Mouse (Mus musculus): ENCODE data around the gene Iqcj.

Gene Iqcj

DNA sequence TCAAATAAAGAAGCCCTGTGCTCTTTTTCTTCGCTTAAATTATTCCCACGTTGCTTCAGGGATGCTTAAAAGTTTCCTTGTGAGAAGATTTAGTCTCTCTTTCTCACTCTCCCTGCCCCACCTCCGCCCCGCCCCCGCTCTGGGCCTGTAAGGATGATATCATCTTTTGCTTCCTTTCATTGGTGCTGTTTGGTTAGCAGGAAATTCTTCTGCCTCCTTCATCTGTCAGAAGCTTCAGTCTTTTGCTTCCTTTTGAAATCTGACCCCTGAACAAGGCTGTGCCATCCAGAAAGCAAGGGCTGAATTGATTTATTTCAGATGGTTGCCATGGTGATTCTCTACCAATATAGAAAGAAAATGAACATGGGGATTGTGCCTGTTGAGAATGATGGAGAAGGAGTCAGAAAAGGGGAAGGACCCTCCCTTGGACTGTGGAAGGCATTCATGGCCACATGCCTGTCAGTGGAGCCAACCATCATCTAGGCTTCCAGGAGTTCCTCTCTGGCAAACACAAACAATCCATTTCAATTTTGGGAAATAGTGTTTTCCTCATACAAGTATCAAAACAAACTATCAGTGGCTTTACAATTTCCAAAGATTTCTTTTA is 62.5 kb downstream of the Iqcj start:
- in situ Hi-C loops (cut with MseI, MboI) = no loop called here

DNA sequence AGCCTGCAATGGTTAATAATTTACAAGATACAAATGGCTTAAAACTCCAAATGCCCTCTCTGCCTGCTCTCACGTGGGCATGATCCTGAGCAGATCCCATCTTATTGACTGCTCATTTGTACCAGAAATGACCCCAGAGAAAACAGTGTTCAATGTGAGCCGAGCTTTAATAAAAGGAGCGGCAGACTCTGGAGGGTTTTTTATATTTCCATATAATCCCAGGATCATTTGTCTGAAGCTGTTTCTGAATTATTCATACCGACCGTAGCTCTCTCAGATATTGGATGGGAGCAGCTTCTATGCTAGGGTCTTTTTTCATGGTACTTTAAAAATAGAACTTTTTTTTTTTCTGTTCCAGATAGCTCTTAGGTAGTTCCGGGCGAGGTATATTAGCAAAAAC is 67.7 kb downstream of the Iqcj start:
- in situ Hi-C loops (cut with MseI, MboI) = no loop called here

DNA sequence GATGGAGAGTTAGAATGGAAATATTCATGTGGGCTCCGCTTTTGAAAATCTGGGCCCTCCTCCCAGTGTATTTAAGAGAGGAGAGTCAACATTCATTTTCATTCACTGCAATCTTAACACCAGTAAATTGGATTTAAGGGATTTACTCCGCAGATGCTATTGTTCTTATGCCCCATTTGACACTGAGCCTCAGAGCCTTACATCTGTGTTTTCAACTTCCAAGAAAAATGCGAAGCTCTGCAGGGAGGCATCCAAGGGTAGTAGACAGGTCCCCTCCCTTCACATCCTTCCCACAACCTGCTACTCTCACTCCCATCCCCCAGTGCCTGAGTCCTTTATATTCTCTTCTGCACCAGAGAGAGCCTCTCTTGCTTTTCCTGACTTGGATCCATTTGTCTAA is 68.1 kb downstream of the Iqcj start:
- in situ Hi-C loops (cut with MseI, MboI) = no loop called here

DNA sequence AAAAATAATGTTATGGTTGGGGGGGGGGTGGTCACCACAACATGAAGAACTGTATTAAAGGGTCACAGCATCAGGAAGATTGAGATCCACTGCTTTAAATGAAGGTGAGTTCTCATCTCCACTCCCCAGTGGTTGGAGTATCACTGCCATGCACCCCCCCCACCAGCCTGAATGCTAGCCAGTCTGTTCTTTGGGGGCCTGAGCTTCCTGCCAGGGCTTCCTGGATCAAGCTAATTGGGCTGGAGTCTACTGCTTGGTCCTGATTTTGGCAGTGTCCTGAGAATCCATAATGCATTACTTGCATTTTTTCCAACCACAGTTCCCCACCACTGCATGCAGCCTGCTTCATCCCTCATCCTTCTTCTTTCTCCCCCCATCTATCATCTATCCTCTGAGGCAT is 68.7 kb downstream of the Iqcj start:
- in situ Hi-C loops (cut with MseI, MboI) = no loop called here

DNA sequence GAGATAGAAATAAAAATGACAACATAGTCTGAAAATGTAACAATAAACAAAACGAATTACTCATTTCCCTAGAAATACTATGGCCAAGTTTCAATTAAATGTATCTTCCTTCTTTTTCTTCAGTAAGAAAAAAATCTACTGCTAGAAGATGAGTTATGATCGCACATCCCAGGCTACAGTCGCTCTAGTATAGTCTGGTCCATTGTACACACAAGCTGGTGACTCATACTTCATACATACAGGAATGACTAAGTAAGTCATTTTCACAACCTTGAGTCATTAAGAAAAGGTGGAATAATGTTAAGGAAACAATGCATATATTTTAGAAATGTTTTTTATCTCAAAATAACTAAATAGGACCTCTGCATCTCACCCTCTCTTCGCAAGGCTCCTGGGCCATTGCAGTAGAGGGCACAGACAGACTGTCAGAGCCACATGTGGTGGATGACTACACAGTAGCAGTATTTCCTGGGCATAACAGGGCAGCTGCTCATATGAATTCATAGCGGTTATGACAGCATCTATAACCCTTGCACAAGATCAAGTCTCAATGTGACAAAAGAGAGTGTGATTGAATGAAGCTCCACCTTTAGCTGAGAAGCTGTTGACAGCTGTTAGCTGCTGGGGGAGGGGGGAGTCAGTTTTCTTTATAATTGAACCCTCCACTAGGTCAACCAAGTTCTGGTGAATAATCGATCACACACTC is 70.1 kb downstream of the Iqcj start:
- in situ Hi-C loops (cut with MseI, MboI) = no loop called here

DNA sequence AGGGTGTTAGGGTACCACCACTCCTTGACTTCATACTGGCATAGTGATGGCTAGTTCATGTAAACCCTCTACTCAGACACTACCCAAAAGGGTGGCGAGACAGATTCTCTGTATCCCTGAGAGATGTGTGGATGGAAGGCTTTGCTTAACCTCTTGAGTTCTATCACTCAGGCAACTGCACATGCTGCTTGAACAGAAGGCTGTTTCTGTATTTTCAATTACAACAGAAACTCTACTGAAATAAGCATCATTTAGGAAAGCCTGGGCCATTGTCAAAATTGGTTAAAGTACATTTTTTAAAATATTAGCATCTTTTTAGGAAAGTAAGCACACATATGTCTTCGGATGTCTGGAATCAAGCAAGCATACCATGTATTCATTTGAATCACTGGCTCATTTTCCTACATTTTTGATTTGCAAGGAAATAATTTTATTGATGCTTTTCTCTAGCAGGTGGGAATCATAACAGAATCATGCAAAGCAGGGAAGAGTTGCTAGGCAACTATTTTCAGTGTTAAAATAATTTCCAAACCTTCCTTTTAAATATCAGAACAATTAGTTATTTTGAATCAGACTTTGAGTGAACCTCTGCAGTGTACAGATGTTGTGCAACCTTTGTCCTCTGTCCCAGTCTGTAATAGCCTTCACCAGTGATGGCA is 82.4 kb downstream of the Iqcj start:
- in situ Hi-C loops (cut with MseI, MboI) = no loop called here

DNA sequence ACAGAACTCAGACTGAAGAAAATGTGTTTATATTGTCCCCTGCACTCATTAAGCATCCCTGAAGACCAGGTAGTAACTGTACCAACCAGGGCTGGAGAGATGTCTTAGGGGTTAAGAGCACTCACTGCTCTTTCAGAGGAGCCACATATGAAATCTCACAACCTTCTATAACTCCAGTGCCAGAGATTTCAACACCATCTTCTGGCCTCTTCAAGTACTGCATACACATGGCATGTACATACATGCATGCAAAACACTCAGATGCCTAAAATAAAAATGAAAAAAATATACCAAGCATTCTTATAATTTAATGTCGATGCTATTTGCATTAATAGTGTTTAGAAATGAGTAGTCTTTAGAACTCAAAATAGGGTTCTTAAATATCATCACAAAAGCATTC is 88.0 kb downstream of the Iqcj start:
- in situ Hi-C loops (cut with MseI, MboI) = no loop called here

DNA sequence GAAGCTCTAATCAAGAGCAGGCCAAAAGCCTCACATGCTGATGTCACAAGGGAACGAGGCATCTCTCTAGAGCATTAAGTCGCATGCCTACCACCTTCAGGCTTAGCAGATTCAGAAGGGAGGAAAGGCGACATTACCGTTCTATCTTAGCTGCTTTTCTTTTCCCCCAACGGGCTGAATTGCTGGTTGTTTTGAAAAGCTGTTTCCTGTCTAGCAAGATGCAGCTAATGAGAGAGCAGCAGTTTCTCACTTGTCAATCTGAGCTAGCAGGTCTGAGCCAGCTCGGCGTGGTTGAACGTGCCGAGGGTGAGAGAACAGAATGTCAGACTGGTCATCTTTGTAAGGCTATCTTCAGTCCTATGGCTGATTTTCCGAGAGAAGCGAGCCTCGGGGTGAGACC is 91.3 kb downstream of the Iqcj start:
- in situ Hi-C loops (cut with MseI, MboI) = no loop called here

DNA sequence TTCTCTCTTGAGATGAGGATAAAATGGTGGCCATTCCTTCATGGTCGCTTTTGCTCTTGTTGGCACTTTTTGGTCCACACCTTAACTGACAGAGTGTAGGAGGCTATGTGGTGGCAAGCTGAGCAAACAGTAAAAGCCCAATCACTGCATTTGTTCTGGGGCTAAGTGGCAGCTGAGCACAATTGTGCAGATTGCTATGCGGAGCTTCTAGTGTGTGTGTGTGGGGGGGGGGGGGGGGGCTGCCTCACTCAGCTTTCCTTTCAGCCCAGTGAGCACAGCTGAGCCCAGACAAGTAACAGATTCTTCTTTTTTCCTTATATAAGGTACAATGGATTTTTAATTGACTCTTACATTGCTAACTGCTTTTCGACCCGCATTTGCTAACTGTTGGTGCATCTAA is 110.4 kb downstream of the Iqcj start:
- in situ Hi-C loops (cut with MseI, MboI) = no loop called here

DNA sequence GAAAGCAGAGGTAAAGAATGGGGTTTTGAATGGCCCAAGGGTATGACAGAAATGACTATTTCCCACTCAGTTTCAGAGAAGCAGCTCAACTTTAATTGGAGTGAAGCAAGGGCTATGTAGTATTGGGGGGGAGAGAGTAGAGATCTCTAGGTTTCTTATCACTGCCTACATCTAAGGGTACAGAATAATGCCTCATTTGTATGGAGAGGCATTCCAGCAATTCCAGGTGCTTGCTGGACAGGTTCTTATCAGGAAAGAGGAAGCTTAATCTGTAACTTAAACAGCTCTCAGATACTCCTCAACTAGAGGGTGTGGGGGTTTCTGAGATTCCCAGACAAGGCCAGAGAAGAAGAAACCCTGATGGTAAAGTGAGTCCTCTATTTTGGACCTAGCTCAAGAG is 120.3 kb downstream of the Iqcj start:
- in situ Hi-C loops (cut with MseI, MboI) = no loop called here

DNA sequence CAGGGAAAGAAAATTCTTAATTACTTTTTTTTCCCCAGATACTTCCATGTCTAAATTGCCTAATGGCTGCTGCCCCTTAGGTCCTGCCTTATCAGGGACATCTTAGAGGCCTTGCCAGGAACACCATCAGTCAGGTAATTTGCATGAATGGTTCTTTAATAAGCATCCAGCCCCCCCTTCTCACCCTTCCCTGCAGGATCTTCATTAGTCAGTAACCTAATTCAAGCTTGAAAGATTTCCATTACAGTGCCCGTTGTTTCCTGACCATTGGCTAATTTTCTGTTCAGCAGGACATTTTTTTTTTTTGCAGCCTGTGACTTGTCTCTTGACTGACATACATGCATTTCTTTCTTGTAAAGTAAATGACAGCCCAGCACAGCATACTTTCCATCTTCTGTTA is 123.8 kb downstream of the Iqcj start:
- in situ Hi-C loops (cut with MseI, MboI) = no loop called here

DNA sequence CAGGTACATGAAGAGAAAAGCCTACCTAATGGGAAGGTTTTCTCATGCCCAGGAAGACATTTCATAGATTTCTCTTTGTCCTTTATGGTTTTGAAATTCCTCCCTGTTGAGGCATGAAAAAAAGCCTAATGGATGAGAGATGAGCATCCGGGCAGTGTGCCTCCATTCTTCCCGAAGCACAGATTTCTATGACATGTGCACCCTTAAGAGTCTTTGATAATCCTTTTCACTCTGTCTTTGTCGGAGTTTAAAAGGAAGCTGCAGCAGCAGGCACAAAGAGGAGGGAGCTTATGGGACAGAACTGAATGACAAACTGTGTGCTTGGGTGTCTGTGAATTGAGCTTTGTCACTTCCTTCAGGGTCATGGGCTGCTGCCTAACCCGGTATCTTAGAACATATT is 127.4 kb downstream of the Iqcj start:
- in situ Hi-C loops (cut with MseI, MboI) = no loop called here

DNA sequence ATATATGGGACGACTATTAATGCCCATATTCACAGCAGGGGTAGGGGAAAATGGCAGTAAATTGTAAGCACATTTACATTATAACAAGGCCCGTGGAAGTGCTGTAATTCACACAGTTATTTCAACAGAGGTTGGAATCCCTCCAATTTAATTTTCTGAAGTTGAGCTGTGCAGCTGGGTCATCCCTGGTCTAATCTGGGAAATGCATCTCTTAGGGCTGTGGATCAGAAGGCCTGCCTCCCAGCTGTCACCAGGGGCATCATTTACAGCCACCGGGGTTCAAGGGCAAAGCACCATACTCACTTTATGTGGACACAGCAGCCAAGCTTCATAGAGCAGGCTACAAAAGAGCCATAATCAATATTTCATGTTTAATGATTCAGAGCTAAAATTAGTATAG is 144.1 kb downstream of the Iqcj start:
- in situ Hi-C loops (cut with MseI, MboI) = no loop called here

DNA sequence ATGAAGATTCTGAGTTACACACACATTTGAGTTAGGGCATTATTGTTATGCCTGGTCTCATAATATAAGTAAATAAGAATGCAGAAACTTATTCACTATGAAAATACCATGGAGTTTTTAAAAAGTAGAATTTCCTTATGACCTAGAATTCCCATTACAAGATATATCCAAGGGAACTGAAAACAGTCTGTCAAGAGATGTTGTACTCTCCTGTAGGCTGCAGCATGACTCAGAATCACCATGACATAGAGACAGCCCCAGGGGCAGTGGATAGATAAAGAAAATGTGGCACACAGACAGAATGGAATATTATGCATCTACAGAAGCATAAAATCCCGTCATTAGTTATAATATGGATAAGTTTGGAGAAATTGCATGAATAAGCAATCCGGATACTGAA is 150.9 kb downstream of the Iqcj start:
- in situ Hi-C loops (cut with MseI, MboI) = loop anchor here in 1 of 2 experiments (5.0 kb wide), 1 partner anchor 411 kb away; no protein-coding TSS in a partner anchor

DNA sequence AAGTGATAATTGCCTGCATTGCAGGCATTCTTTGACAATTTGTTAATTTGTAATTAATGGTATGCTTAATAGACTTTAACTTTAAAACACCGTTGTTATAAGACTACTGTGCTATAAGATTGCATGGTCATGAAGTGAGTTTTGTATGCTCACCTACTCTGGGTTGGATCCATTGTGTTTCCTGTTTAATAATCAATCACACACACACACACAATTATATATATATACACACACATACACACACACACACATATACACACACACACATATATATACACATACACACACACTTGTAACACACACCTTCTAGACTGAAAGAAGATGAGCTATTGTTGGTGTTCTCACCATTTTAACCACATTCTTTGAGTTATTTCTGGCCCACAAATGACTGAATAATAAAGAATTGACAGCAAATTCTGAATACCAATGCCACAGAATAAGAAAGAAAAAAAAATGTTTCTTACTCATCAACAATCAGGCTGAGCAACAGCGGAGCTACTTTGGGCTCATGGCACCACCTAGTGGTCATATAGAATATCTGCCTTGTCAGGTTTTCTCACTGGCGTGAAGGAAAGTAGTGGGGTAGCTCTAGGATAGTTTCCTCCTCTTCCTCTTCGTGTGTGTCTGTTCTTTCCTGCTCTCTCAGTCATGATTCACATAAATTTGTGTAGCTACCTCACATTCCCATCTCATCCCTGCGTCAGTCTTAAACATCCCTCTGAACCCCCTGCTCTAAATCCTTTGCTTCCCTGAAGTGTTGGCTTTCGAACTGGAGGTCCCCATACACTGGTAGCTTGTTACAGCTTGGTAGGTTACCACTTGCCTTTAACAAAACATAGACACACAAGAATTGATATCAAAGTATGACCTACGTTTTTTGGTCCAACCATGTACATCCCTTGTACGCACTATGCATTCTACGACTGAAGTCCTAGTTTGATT is 153.7 kb downstream of the Iqcj start:
- in situ Hi-C loops (cut with MseI, MboI) = loop anchor here in 1 of 2 experiments (5.0 kb wide), 1 partner anchor 418 kb away; no protein-coding TSS in a partner anchor

DNA sequence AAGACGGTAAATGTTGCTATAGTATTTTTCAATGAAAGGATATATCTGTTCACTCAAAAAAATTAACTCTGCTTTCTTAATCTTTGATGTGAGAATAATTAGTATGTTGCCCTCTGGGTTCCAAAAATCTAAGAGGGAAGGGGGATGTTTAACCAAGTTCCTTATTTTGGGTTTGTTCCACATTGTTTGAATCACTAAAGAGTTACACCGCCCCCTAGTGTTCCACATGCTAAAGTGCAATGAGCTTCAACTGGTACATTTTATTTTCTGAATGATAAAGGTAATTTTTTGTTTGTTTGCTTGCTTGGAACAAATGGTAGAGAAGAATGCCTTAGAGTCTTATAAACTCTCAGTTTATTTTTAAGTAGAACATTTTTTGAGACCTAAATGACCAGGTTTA is 161.5 kb downstream of the Iqcj start:
- in situ Hi-C loops (cut with MseI, MboI) = no loop called here

DNA sequence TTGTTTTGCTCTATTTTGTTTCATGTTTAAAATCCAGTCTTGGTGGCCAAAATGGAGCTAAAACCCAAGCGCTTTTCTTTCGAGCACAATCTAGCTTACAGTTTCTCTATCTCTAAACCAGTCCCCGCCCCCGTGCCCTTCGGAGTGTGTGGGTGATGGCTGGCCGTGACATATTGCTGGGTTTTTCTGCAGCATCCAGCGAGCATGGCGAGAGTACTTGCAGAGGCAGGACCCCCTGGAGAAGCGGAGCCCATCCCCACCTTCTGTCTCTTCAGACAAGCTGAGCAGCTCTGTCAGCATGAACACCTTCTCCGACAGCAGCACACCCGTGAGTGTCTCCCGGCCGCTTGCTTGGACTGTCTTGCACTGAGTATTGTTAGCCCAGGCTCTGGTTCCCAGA is 163.1 kb downstream of the Iqcj start:
- in situ Hi-C loops (cut with MseI, MboI) = loop anchor here in 1 of 2 experiments (5.0 kb wide), 1 partner anchor 487 kb away; no protein-coding TSS in a partner anchor

DNA sequence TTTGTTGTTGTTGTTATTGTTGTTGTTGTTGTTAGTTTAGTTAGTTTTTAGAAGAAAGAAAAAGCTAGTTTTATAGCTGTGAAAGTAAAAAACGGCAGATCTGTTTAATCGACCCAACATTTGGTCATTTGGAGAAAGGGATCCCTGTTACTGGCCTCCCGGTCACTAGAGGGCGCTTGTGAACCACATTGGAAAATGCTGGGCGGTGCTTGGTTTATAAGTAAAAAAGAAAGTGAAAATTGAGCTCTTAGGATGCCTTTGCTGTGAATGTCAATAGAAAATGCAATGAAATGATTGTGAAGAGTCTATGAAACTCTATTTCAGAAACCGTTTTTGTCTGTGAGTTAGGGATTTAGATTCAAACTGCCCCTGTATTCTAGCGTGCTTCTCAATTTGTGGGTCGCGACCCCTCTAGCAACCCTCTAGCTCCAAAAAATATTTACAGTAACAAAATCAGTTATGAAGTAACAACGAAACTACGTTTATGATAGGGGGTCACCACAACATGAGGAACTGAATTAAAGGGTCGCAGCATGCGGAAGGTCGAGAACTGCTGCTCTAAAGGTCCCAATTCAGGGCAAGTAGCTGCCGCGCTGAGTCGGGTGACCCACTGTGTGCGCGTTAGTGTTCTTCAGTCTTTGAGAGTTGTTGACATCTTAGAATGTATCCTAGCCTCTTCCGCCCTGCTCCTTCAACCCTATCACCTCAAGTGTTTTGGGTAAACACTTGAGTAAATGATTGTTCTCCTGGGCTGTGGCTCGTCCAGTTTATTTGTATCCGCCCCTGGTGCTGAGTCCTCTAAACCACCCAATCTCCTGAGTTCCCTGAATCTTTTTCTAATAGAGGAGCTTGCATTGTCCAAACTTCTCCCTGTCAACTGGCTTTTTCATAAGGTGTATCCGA is 164.6 kb downstream of the Iqcj start:
- in situ Hi-C loops (cut with MseI, MboI) = loop anchor here in 1 of 2 experiments (5.0 kb wide), 1 partner anchor 486 kb away; no protein-coding TSS in a partner anchor

DNA sequence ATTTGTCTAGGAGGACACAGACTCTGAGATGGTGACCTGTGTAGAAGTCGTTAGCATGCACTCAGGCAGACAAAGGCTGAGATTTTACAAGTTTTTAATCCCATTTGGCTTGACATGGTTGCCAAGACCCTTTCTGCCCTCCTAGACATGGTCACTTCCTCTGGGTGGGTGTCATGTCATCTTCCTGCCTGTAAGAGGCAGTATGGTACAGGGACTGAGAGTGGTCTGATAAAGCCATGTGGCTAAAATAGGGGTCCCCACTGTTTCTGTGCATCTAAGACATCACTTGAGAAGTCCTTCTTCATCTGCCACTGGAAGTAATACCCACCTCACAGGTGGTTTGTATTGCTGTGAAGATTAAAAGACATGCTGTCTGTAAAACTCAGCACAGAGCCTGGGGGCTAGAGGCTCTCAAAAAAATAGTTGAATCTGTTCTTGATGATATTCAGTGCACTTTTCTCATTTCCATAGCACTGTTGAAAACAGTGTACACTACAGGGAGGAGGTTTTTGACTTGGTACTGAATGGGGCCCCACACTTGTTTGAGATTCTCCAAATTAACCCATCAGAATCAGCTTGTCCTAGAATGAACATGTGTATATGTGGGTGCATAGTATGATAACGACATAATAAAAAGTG is 167.3 kb downstream of the Iqcj start:
- in situ Hi-C loops (cut with MseI, MboI) = loop anchor here in 1 of 2 experiments (5.0 kb wide), 1 partner anchor 483 kb away; no protein-coding TSS in a partner anchor

DNA sequence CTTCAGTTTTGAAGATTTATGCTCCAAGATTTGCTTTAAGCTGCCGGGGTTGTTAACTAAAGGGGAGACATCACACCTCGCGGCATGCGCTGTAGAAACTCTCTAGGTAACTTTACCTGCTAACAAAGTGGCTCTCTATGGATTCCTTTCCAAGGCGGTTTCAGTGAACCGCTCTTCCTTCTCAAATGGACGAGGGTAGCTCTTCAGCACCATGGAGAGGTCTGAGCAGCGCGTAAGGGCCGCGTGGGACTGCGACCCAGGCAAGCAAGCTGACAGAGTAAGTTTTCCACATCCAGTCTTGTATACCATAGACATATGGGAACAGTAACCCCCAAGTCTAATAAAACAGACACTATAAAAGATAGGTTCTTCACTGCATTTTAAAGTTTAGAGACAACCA is 172.7 kb downstream of the Iqcj start, which contains the start of gene Schip1:
Schip1 (plus strand) TSS at position 72 of the 400 bp plus-strand sequence.
- in situ Hi-C loops (cut with MseI, MboI) = no loop called here
